Mouse (Mus musculus) adipocyte (in vitro differentiated cells): Measurements from ENCODE around the gene Nlrp2.

ENCODE experiments used
- DNase-seq: peaks from one replicate; pipeline ENCODE4 v3.0.0-alpha.2; 2016; ENCODE audit warnings: low spot score

Gene Nlrp2

GRCm38 (mm10) chr7:5350935-5351334 lies at the start of gene Nlrp2:
Gene Nlrp2, minus strand, starts transcription at chr7:5351035.
- no peak for DNase-seq

DNA sequence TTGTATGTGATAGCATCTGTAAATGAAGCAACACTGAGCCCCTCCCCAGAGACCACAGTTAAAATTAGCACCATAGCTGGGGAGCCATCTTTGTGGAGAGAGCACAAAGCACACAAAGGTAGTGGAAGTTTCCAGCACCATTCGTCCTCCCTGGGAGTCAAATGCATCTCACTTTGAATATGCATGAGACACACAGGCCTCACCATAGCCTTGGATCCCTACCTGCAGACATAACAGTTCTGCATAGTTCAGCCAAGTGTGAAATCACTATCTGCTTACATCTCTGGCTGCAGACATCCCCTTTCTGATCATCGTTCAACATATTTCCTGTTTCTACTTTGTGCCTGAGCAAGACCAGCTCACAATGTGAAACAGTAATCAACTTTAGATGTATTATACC lies 15.9 kb upstream of the Nlrp2 start:
- no peak for DNase-seq

- no peak for DNase-seq
Measured at GRCm38 (mm10) chr7:5363599-5363998, 12.8 kb upstream of the Nlrp2 start.

DNA sequence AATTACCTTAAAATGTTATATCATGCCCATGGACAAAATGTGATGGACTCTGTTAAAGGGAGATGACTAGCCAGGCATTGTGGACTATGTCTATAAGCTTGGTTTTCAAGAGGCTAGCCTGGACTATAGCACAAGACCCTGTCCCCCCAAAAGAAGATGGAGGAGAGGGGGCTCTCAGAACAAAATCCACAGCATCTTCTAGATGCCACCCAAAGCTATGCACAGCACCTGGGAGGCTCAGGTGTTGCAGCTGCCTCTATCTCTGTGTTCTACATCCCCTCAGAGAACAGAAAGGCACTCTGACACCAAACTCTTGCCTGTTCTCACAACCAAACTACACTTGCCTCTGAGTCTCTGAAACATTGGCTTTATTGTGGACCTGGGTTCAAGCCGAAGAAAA lies 598 bp downstream of the Nlrp2 start, which contains the start of gene Gm5065:
Gene Gm5065 (plus strand): TSS at position 301 of the 400 bp plus-strand sequence.
- no peak for DNase-seq

GRCm38 (mm10) chr7:5327511-5327910 lies 23.3 kb downstream of the Nlrp2 start:
- DNase-seq, result peak; percentile 30

DNA sequence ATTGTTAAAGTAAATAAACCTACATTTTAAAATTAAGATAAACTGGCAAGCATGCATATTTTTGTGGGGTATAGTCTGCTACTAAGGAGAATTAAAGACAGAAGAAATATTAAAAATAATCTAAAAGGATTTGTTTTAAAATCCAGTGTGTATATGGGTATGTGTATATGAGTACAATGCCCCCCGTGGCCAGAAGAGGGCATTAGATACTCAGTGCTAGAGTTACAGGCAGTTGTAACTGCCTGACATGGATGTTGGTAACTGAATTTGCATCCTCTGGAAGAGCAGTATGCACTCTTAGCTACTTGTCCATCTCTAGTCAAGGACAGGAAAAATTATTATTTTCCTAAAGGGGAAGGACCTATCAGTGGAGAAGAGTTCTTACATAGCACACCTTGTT lies 62.6 kb downstream of the Nlrp2 start:
- DNase-seq, result no peak

DNA sequence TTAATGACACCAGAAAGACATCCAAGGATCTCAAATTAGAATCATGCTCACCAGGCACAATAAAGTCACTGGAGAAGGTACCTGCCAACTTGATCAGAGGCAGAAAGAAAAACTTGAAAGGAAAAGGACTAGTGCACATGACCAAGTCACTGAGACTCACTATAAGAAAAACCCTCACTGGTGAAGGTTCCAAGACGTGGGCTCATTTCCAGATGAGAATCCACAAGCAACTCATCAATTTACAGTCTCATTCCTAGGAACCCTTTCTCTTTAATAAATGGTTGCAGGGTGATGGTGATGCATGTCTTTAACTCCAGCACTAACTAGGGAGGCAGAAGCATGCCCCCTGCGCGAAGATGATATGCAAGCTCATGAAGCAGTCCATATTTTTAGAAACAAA lies 87.8 kb downstream of the Nlrp2 start:
- DNase-seq, result peak; percentile 2
